Mouse (Mus musculus): ENCODE measurements around the gene Angptl4. TPM values are rescaled to one million over a fixed set of nuclear protein-coding genes. Genes with fewer than 3 reads are reported as not detected.

The Angptl4 gene
- total and polyA plus RNA-seq, 2 experiments = 28.1 to 142 TPM

GRCm38 (mm10) chr17:33759767-33760254, 21.8 kb downstream of the Angptl4 start:
- H3K4me3 ChIP-seq (ENCODE audit: insufficient read depth, low read depth, low read length) = peak overlapping the region; percentile 95
- H3K27me3 ChIP-seq (ENCODE audit: control insufficient read depth, insufficient read depth, low read length) = no peaks in the 10 kb centered on the region
- peaks cover 38% of the 10 kb centered on the region for H3K4me1 ChIP-seq (ENCODE audit: control insufficient read depth, insufficient read depth, low read length)
- 2% methylated on average over 37 of the region's 38 CpGs for WGBS
- H3K36me3 ChIP-seq (ENCODE audit: control insufficient read depth, insufficient read depth, low read length) = no peaks in the 10 kb centered on the region
- H3K27ac ChIP-seq (replicated peaks; ENCODE audit: insufficient read depth, low read depth, low read length) = peak overlapping the region; percentile 100
- peak; percentile 63 for DNase-seq (ENCODE audit: extremely low read depth, low read depth, low spot score)
- peaks cover 39% of the 10 kb centered on the region for H3K79me2 ChIP-seq (ENCODE audit: control insufficient read depth, insufficient read depth, low read length)
- H3K9ac ChIP-seq (ENCODE audit: low read depth, low read length) = peak overlapping the region; percentile 97
- TF ChIP-seq POLR2A (IDR thresholded peaks at IDR 0.05; ENCODE audit: extremely low read depth, insufficient read depth, low read length) (no peak; the same call in 1 of the 2 replicates), CTCF (IDR thresholded peaks at IDR 0.05; ENCODE audit: low read depth, low read length) (no peak)

- TF ChIP-seq CTCF (IDR thresholded peaks at IDR 0.05; ENCODE audit: low read depth, low read length) = no peak
- no peak for TF ChIP-seq POLR2A (IDR thresholded peaks at IDR 0.05; ENCODE audit: extremely low read depth, insufficient read depth, low read length)
- peaks cover 42% of the 10 kb centered on the region for H3K4me1 ChIP-seq (ENCODE audit: control insufficient read depth, insufficient read depth, low read length)
- no peaks in the 10 kb centered on the region for H3K36me3 ChIP-seq (ENCODE audit: control insufficient read depth, insufficient read depth, low read length)
- DNase-seq (ENCODE audit: extremely low read depth, low read depth, low spot score) = peak; percentile 57
- peaks cover 59% of the 10 kb centered on the region for H3K79me2 ChIP-seq (ENCODE audit: control insufficient read depth, insufficient read depth, low read length)
- H3K4me3 ChIP-seq (ENCODE audit: insufficient read depth, low read depth, low read length) = no peak overlapping the region
- H3K27ac ChIP-seq (replicated peaks; ENCODE audit: insufficient read depth, low read depth, low read length) = peak overlapping the region; percentile 15; the same call in 1 of the 2 replicates
- H3K9ac ChIP-seq (ENCODE audit: low read depth, low read length) = no peak overlapping the region
- no peaks in the 10 kb centered on the region for H3K27me3 ChIP-seq (ENCODE audit: control insufficient read depth, insufficient read depth, low read length)
- 20% methylated on average over 4 of the region's 4 CpGs for WGBS
Measured at GRCm38 (mm10) chr17:33757231-33757630, 24.4 kb downstream of the Angptl4 start.

GRCm38 (mm10) chr17:33756108-33756790, 25.4 kb downstream of the Angptl4 start:
- TF ChIP-seq POLR2A (IDR thresholded peaks at IDR 0.05; ENCODE audit: extremely low read depth, insufficient read depth, low read length) (no peak), CTCF (IDR thresholded peaks at IDR 0.05; ENCODE audit: low read depth, low read length) (no peak)
- Histone ChIP-seq H3K79me2 (ENCODE audit: control insufficient read depth, insufficient read depth, low read length) (peaks cover 59% of the 10 kb centered on the region), H3K27me3 (ENCODE audit: control insufficient read depth, insufficient read depth, low read length) (no peaks in the 10 kb centered on the region), H3K27ac (replicated peaks; ENCODE audit: insufficient read depth, low read depth, low read length) (peak overlapping the region; percentile 30), H3K4me3 (ENCODE audit: insufficient read depth, low read depth, low read length) (no peak overlapping the region), H3K9ac (ENCODE audit: low read depth, low read length) (no peak overlapping the region), H3K36me3 (ENCODE audit: control insufficient read depth, insufficient read depth, low read length) (no peaks in the 10 kb centered on the region), H3K4me1 (ENCODE audit: control insufficient read depth, insufficient read depth, low read length) (peaks cover 44% of the 10 kb centered on the region)
- 54% methylated on average over 3 of the region's 3 CpGs for WGBS
- DNase-seq (ENCODE audit: extremely low read depth, low read depth, low spot score) = no peak

GRCm38 (mm10) chr17:33755418-33756107, 26.1 kb downstream of the Angptl4 start:
- peak; percentile 76 for DNase-seq (ENCODE audit: extremely low read depth, low read depth, low spot score)
- Histone ChIP-seq H3K4me1 (ENCODE audit: control insufficient read depth, insufficient read depth, low read length) (peaks cover 44% of the 10 kb centered on the region), H3K79me2 (ENCODE audit: control insufficient read depth, insufficient read depth, low read length) (peaks cover 59% of the 10 kb centered on the region), H3K4me3 (ENCODE audit: insufficient read depth, low read depth, low read length) (no peak overlapping the region), H3K36me3 (ENCODE audit: control insufficient read depth, insufficient read depth, low read length) (no peaks in the 10 kb centered on the region), H3K27ac (replicated peaks; ENCODE audit: insufficient read depth, low read depth, low read length) (peak overlapping the region; percentile 24), H3K27me3 (ENCODE audit: control insufficient read depth, insufficient read depth, low read length) (no peaks in the 10 kb centered on the region), H3K9ac (ENCODE audit: low read depth, low read length) (peak overlapping the region; percentile 5; the same call in 1 of the 2 replicates)
- 39% methylated on average over 10 of the region's 10 CpGs for WGBS
- TF ChIP-seq CTCF (IDR thresholded peaks at IDR 0.05; ENCODE audit: low read depth, low read length) = no peak
- TF ChIP-seq POLR2A (IDR thresholded peaks at IDR 0.05; ENCODE audit: extremely low read depth, insufficient read depth, low read length) = no peak

- WGBS = 75% methylated on average over 1 of the region's 1 CpGs
- Histone ChIP-seq H3K4me1 (ENCODE audit: control insufficient read depth, insufficient read depth, low read length) (peaks cover 44% of the 10 kb centered on the region), H3K27ac (replicated peaks; ENCODE audit: insufficient read depth, low read depth, low read length) (no peak overlapping the region), H3K4me3 (ENCODE audit: insufficient read depth, low read depth, low read length) (no peak overlapping the region), H3K36me3 (ENCODE audit: control insufficient read depth, insufficient read depth, low read length) (no peaks in the 10 kb centered on the region), H3K27me3 (ENCODE audit: control insufficient read depth, insufficient read depth, low read length) (no peaks in the 10 kb centered on the region), H3K9ac (ENCODE audit: low read depth, low read length) (no peak overlapping the region), H3K79me2 (ENCODE audit: control insufficient read depth, insufficient read depth, low read length) (peaks cover 59% of the 10 kb centered on the region)
- DNase-seq (ENCODE audit: extremely low read depth, low read depth, low spot score) = no peak
- TF ChIP-seq POLR2A (IDR thresholded peaks at IDR 0.05; ENCODE audit: extremely low read depth, insufficient read depth, low read length) (no peak), CTCF (IDR thresholded peaks at IDR 0.05; ENCODE audit: low read depth, low read length) (no peak)
Measured at GRCm38 (mm10) chr17:33754656-33755055, 27.0 kb downstream of the Angptl4 start.

Measured in liver, adult 2 months (tissue).